Mouse (Mus musculus): ENCODE measurements around the gene Dennd1a. TPM values are rescaled to one million over a fixed set of nuclear protein-coding genes. Genes with fewer than 3 reads are reported as not detected.

The Dennd1a gene
- polyA plus RNA-seq, 1 experiment from 2014 or later: 17.7 TPM

DNA sequence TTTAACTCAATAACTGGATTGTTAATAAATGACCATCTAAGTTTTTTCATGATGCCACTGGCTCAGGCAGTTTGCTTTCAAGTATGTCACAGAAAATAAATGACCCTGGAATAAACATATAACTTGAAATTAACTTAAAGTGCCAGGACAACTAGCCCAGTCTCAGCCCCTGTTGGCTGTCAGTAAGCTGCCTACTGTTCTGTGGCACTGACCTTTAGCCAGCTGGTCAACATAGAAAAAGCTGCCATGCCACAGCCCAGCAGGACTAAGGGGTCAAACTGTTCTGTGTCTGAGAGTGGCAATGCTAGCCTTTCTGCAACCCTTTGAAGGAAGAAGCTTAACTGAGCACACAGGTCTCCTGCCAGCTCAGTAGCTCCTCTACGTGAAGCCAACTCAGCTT, 198.8 kb downstream of the Dennd1a start:
- no peaks in the 10 kb centered on the region for H3K9me3 ChIP-seq (ENCODE audit: control insufficient read depth, low read length)
- no peaks in the 10 kb centered on the region for H3K36me3 ChIP-seq (ENCODE audit: control insufficient read depth, insufficient read depth, low read length)
- DNase-seq (ENCODE audit: low spot score) (no peak), ATAC-seq (replicated peaks; ENCODE audit: low FRiP score) (no peak)
- H3K4me2 ChIP-seq (ENCODE audit: low read depth, low read length, severe bottlenecking): no peak overlapping the region
- no peak overlapping the region for H3K9ac ChIP-seq (ENCODE audit: low read length)
- H3K4me1 ChIP-seq (replicated peaks; ENCODE audit: control insufficient read depth, insufficient read depth, low read length): no peaks in the 10 kb centered on the region; the same call in 1 of the 2 replicates
- WGBS: 82% methylated on average over 1 of the region's 1 CpGs
- no peaks in the 10 kb centered on the region for H3K27me3 ChIP-seq (ENCODE audit: control insufficient read depth, insufficient read depth, low read length)
- no peak overlapping the region for H3K27ac ChIP-seq (ENCODE audit: low read depth, low read length)
- H3K4me3 ChIP-seq (ENCODE audit: low read depth, low read length): no peak overlapping the region

DNA sequence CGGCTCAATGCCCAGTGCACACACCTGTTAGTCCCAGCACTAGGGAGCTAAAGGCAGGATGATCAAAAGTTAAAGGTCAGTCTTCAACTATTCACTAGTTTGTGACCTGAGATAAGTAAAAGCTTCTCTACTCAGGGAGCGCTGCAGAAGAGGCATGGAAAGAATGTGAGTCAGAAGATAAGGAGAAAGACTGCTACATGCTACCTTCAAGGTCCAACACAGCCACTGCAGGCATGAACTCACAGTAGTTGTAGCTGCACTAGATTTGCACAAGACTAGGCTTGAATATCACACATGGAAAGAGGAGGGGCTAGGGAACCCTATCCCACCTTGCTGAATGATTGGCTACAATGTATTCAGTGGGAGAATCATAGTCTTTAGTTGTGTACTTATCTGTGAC, 202.1 kb downstream of the Dennd1a start:
- 84% methylated on average over 2 of the region's 2 CpGs for WGBS

DNA sequence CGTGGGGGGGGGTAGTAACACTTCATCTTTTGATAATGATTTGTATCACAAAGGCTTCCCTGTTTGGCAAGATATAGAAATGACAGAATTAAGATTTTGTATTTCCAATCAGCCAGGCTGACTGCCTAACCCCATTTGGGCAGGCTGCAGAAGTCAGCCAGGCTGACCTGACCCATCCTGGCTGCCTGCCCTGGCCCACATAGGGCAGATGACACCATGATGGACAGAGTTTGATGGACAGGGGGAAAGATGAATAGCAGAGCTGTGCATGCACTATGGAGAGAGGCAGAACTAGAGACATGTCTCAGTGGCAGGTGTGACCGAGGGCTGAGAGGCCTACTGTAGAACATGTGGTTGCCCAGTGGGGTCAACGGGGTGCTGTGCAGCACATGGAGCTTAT, 203.9 kb downstream of the Dennd1a start:
- no peaks in the 10 kb centered on the region for H3K27me3 ChIP-seq (ENCODE audit: control insufficient read depth, insufficient read depth, low read length)
- H3K4me1 ChIP-seq (replicated peaks; ENCODE audit: control insufficient read depth, insufficient read depth, low read length): no peaks in the 10 kb centered on the region
- no peaks in the 10 kb centered on the region for H3K9me3 ChIP-seq (ENCODE audit: control insufficient read depth, low read length)
- no peak for DNase-seq (ENCODE audit: low spot score)
- H3K36me3 ChIP-seq (ENCODE audit: control insufficient read depth, insufficient read depth, low read length): no peaks in the 10 kb centered on the region
- H3K27ac ChIP-seq (ENCODE audit: low read depth, low read length): no peak overlapping the region
- 86% methylated on average over 3 of the region's 3 CpGs for WGBS
- H3K4me2 ChIP-seq (ENCODE audit: low read depth, low read length, severe bottlenecking): no peak overlapping the region
- no peak overlapping the region for H3K4me3 ChIP-seq (ENCODE audit: low read depth, low read length)
- H3K9ac ChIP-seq (ENCODE audit: low read length): no peak overlapping the region
- no peak for ATAC-seq (replicated peaks; ENCODE audit: low FRiP score)

More for the DNA sequence above, 202.1 kb downstream of the Dennd1a start:
- H3K4me2 ChIP-seq (ENCODE audit: low read depth, low read length, severe bottlenecking): no peak overlapping the region
- no peaks in the 10 kb centered on the region for H3K27me3 ChIP-seq (ENCODE audit: control insufficient read depth, insufficient read depth, low read length)
- H3K27ac ChIP-seq (ENCODE audit: low read depth, low read length): no peak overlapping the region
- DNase-seq (ENCODE audit: low spot score) (no peak), ATAC-seq (replicated peaks; ENCODE audit: low FRiP score) (no peak)
- H3K4me3 ChIP-seq (ENCODE audit: low read depth, low read length): no peak overlapping the region
- no peaks in the 10 kb centered on the region for H3K4me1 ChIP-seq (replicated peaks; ENCODE audit: control insufficient read depth, insufficient read depth, low read length)
- no peak overlapping the region for H3K9ac ChIP-seq (ENCODE audit: low read length)
- H3K36me3 ChIP-seq (ENCODE audit: control insufficient read depth, insufficient read depth, low read length): no peaks in the 10 kb centered on the region
- no peaks in the 10 kb centered on the region for H3K9me3 ChIP-seq (ENCODE audit: control insufficient read depth, low read length)

DNA sequence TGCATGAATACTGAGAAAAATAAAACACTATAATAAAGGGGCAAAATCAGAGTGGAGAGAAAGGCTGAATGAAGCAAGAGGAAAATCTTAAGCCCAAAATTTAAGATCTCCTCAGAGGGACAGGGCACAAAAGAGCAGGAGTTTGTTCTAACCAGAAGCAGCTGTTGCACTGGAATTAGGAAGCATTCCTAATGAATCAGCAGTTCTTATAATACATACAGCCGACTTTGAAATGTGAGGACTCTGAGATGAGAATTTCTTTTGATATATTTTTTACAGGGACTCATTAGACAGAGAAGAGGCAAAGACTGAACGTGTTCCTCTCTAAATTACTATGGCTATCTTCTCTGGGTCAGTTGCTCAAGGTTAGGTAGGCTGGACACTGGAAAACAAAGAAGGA, 212.7 kb downstream of the Dennd1a start:
- H3K27me3 ChIP-seq (ENCODE audit: control insufficient read depth, insufficient read depth, low read length): no peaks in the 10 kb centered on the region
- H3K4me3 ChIP-seq (ENCODE audit: low read depth, low read length): no peak overlapping the region
- DNase-seq (ENCODE audit: low spot score) (no peak), ATAC-seq (replicated peaks; ENCODE audit: low FRiP score) (no peak)
- WGBS: 43% methylated on average over 2 of the region's 2 CpGs
- H3K9me3 ChIP-seq (ENCODE audit: control insufficient read depth, low read length): no peaks in the 10 kb centered on the region
- no peak overlapping the region for H3K9ac ChIP-seq (ENCODE audit: low read length)
- H3K36me3 ChIP-seq (ENCODE audit: control insufficient read depth, insufficient read depth, low read length): no peaks in the 10 kb centered on the region
- H3K4me2 ChIP-seq (ENCODE audit: low read depth, low read length, severe bottlenecking): no peak overlapping the region
- H3K4me1 ChIP-seq (replicated peaks; ENCODE audit: control insufficient read depth, insufficient read depth, low read length): peaks cover 3% of the 10 kb centered on the region; the same call in 1 of the 2 replicates
- no peak overlapping the region for H3K27ac ChIP-seq (ENCODE audit: low read depth, low read length)

DNA sequence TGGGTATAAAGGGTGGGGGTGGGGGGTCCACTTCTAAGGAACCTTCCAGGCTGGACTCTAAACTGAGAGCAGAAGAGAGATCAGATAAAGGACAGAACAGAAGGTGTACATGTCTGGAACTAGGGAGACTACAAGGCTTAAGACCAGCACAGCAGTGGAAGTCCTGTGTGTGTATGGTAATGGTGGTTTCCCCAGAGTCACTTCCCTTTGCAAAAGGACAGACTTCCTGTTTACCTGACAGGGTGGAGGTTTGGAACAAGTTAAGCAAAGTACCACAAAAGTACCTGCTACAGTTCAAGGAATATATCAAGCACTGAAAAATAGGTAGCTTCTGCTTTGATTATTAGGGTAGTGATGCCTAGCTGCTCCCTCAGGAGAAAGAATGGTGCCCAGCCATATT, 215.1 kb downstream of the Dennd1a start:
- no peak overlapping the region for H3K27ac ChIP-seq (ENCODE audit: low read depth, low read length)
- no peak for ATAC-seq (replicated peaks; ENCODE audit: low FRiP score)
- H3K9ac ChIP-seq (ENCODE audit: low read length): no peak overlapping the region
- H3K36me3 ChIP-seq (ENCODE audit: control insufficient read depth, insufficient read depth, low read length): no peaks in the 10 kb centered on the region
- no peaks in the 10 kb centered on the region for H3K27me3 ChIP-seq (ENCODE audit: control insufficient read depth, insufficient read depth, low read length)
- no peak overlapping the region for H3K4me2 ChIP-seq (ENCODE audit: low read depth, low read length, severe bottlenecking)
- no peaks in the 10 kb centered on the region for H3K9me3 ChIP-seq (ENCODE audit: control insufficient read depth, low read length)
- no peak overlapping the region for H3K4me3 ChIP-seq (ENCODE audit: low read depth, low read length)
- H3K4me1 ChIP-seq (replicated peaks; ENCODE audit: control insufficient read depth, insufficient read depth, low read length): peaks cover 3% of the 10 kb centered on the region; the same call in 1 of the 2 replicates
- no peak for DNase-seq (ENCODE audit: low spot score)

DNA sequence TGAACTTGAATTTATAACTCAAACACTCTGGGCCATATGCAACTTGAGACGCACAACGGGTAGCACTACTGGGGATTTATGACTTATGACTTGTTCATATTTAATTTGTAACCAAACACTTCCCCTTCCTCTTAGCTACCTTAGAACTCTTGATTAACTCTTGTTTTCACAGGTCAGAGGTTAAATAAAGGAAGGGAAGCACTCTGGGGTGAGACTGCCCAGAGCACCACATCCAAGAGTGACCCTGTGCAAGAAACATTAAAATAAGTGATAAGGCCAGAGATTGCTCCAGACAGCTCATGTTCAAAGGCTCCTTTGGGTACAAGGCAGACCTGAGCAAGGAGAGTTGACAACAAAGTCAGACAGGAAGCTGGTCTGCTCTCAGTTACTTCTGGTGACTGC, 219.0 kb downstream of the Dennd1a start:
- H3K36me3 ChIP-seq (ENCODE audit: control insufficient read depth, insufficient read depth, low read length): no peaks in the 10 kb centered on the region
- no peaks in the 10 kb centered on the region for H3K27me3 ChIP-seq (ENCODE audit: control insufficient read depth, insufficient read depth, low read length)
- H3K4me3 ChIP-seq (ENCODE audit: low read depth, low read length): no peak overlapping the region
- H3K4me1 ChIP-seq (replicated peaks; ENCODE audit: control insufficient read depth, insufficient read depth, low read length): no peaks in the 10 kb centered on the region
- no peaks in the 10 kb centered on the region for H3K9me3 ChIP-seq (ENCODE audit: control insufficient read depth, low read length)
- no peak for DNase-seq (ENCODE audit: low spot score)
- H3K27ac ChIP-seq (ENCODE audit: low read depth, low read length): no peak overlapping the region
- no peak overlapping the region for H3K4me2 ChIP-seq (ENCODE audit: low read depth, low read length, severe bottlenecking)
- H3K9ac ChIP-seq (ENCODE audit: low read length): no peak overlapping the region
- no peak for ATAC-seq (replicated peaks; ENCODE audit: low FRiP score)
- 80% methylated on average over 2 of the region's 2 CpGs for WGBS

DNA sequence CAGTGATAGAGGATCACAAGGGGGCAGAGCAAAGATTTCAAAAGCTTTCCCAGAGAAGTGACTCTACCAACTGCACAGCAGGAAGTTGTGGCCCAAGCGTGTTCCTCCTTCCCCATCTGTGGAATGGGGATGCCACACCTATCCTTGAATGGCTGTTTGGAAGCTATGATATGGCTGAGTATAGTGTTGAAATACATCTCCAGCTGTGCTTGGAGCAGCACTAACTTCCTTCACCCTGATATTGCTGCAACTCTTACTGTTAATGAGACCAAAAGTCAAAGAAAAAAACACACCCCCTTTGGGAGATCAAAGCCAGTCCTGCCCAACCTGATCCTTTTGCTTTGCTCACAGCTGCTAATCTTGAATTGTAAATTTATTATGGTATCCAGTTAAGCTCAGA, 221.3 kb downstream of the Dennd1a start:
- Histone ChIP-seq H3K4me1 (replicated peaks; ENCODE audit: control insufficient read depth, insufficient read depth, low read length) (no peaks in the 10 kb centered on the region), H3K4me3 (ENCODE audit: low read depth, low read length) (no peak overlapping the region), H3K9ac (ENCODE audit: low read length) (no peak overlapping the region), H3K4me2 (ENCODE audit: low read depth, low read length, severe bottlenecking) (no peak overlapping the region), H3K36me3 (ENCODE audit: control insufficient read depth, insufficient read depth, low read length) (no peaks in the 10 kb centered on the region), H3K9me3 (ENCODE audit: control insufficient read depth, low read length) (no peaks in the 10 kb centered on the region), H3K27me3 (ENCODE audit: control insufficient read depth, insufficient read depth, low read length) (no peaks in the 10 kb centered on the region), H3K27ac (ENCODE audit: low read depth, low read length) (no peak overlapping the region)
- DNase-seq (ENCODE audit: low spot score) (no peak), ATAC-seq (replicated peaks; ENCODE audit: low FRiP score) (no peak)
- WGBS: 60% methylated on average over 1 of the region's 1 CpGs

DNA sequence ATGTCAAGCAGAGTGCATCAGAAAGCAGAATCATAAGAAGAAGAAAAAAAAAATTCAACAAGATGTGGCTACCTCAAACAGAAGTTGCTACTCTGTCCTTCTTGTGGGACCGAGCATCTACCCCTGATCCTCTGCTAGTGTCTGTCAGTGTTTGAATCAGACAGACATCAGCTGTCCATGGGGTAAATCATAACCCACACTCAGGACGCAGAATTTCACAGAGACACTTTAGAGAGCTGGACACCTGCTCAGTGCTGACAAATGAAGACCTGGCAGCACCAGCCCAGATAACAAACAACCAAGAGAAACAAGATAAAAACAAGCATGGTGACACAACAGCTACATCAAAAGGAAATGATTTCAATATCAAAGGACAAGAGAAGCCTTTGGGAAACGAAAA, 222.9 kb downstream of the Dennd1a start:
- Histone ChIP-seq H3K4me2 (ENCODE audit: low read depth, low read length, severe bottlenecking) (no peak overlapping the region), H3K27ac (ENCODE audit: low read depth, low read length) (no peak overlapping the region), H3K9ac (ENCODE audit: low read length) (no peak overlapping the region), H3K9me3 (ENCODE audit: control insufficient read depth, low read length) (no peaks in the 10 kb centered on the region), H3K27me3 (ENCODE audit: control insufficient read depth, insufficient read depth, low read length) (no peaks in the 10 kb centered on the region), H3K4me1 (replicated peaks; ENCODE audit: control insufficient read depth, insufficient read depth, low read length) (no peaks in the 10 kb centered on the region), H3K36me3 (ENCODE audit: control insufficient read depth, insufficient read depth, low read length) (no peaks in the 10 kb centered on the region), H3K4me3 (ENCODE audit: low read depth, low read length) (no peak overlapping the region)
- WGBS: 71% methylated on average over 3 of the region's 3 CpGs
- DNase-seq (ENCODE audit: low spot score): no peak
- ATAC-seq (replicated peaks; ENCODE audit: low FRiP score): no peak

DNA sequence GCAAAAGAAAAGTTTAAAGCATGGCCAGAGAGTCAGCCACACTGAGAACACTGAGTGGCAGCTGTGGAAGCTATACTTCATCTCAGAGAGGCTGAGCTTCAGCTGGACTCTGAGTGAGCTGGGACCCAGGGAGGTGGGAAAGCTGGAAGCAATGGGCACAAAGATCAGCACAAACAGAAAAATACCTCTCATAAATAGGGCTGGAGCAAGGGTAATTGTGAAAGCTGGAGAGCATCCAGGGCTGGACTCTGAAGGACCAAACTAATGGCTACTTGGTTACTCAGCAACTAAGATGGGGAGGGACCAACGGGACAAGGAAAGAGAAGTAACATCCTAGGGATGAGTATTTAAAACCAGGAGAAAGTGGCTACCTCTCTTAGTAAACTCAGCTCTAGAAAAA, 225.0 kb downstream of the Dennd1a start:
- DNase-seq (ENCODE audit: low spot score) (no peak), ATAC-seq (replicated peaks; ENCODE audit: low FRiP score) (no peak)
- no peak overlapping the region for H3K4me2 ChIP-seq (ENCODE audit: low read depth, low read length, severe bottlenecking)
- H3K9ac ChIP-seq (ENCODE audit: low read length): no peak overlapping the region
- H3K27ac ChIP-seq (ENCODE audit: low read depth, low read length): no peak overlapping the region
- H3K9me3 ChIP-seq (ENCODE audit: control insufficient read depth, low read length): no peaks in the 10 kb centered on the region
- no peak overlapping the region for H3K4me3 ChIP-seq (ENCODE audit: low read depth, low read length)
- no peaks in the 10 kb centered on the region for H3K36me3 ChIP-seq (ENCODE audit: control insufficient read depth, insufficient read depth, low read length)
- no peaks in the 10 kb centered on the region for H3K27me3 ChIP-seq (ENCODE audit: control insufficient read depth, insufficient read depth, low read length)
- 81% methylated on average over 1 of the region's 1 CpGs for WGBS
- no peaks in the 10 kb centered on the region for H3K4me1 ChIP-seq (replicated peaks; ENCODE audit: control insufficient read depth, insufficient read depth, low read length)

Data from forebrain, embryonic 11.5 days (tissue).